Mouse (Mus musculus) kidney, adult 2 months (tissue): ENCODE data around the gene Ptpn1. TPM values are rescaled to one million over a fixed set of nuclear protein-coding genes. Genes with fewer than 3 reads are reported as not detected.

ENCODE experiments used
- DNase-seq: peaks from one replicate; pipeline ENCODE4 v3.0.0; 2021
- H3K27ac ChIP-seq: fragments of 200-500 bp; 2 replicates; pipeline ENCODE4 v1.5.1; 2012; ENCODE audit warnings: low read depth, low read length, control low read depth, inconsistent platforms; ENCODE audit not compliant: insufficient read depth
- H3K27me3 ChIP-seq: fragments of 200-500 bp; replicated peaks from 2 replicates; pipeline ENCODE4 v1.6.1; 2012; ENCODE audit warnings: mild to moderate bottlenecking, moderate library complexity, low read length, inconsistent platforms; ENCODE audit not compliant: control insufficient read depth, insufficient read depth
- H3K36me3 ChIP-seq: fragments of 200-500 bp; 2 replicates; pipeline ENCODE4 v1.6.1; 2012; ENCODE audit warnings: mild to moderate bottlenecking, moderate library complexity, low read length, inconsistent platforms; ENCODE audit not compliant: control insufficient read depth, insufficient read depth
- H3K4me1 ChIP-seq: fragments of 200-500 bp; 2 replicates; pipeline ENCODE4 v1.6.1; 2011; ENCODE audit warnings: low read length; ENCODE audit not compliant: control insufficient read depth, insufficient read depth
- H3K4me3 ChIP-seq: fragments of 200-500 bp; 2 replicates; pipeline ENCODE4 v1.5.1; 2011; ENCODE audit warnings: mild to moderate bottlenecking, low read depth, low read length, control low read depth; ENCODE audit not compliant: insufficient read depth
- CTCF ChIP-seq: fragments of 200-500 bp; conservative IDR thresholded peaks from 2 replicates; pipeline ENCODE4 v1.5.1; 2011; ENCODE audit warnings: low read depth, mild to moderate bottlenecking, control low read depth, low read length, moderate library complexity, mixed read lengths; ENCODE audit not compliant: insufficient read depth, insufficient read length
- POLR2A ChIP-seq: fragments of 200-500 bp; IDR thresholded peaks from one replicate; pipeline ENCODE4 v1.6.1; 2011; ENCODE audit warnings: low read depth, low read length, control low read depth
- WGBS: fragments of 180-500 bp; shearing (Covaris S2); methylation state at CpG from one replicate; pipeline ENCODE4 v1.1.7; 2018; 5-methylcytosine and 5-hydroxymethylcytosine counted together
- polyA plus RNA-seq: library from polyadenylated mRNA; depleted of rRNA; stranded (reverse); fragments of >200 nt; gene quantifications from 2 replicates; pipeline ENCODE4 v1.2.3, GENCODE M21; 2012; rRNA removed

Ptpn1 gene
- polyA plus RNA-seq, 1 experiment = 29.9 TPM

DNA sequence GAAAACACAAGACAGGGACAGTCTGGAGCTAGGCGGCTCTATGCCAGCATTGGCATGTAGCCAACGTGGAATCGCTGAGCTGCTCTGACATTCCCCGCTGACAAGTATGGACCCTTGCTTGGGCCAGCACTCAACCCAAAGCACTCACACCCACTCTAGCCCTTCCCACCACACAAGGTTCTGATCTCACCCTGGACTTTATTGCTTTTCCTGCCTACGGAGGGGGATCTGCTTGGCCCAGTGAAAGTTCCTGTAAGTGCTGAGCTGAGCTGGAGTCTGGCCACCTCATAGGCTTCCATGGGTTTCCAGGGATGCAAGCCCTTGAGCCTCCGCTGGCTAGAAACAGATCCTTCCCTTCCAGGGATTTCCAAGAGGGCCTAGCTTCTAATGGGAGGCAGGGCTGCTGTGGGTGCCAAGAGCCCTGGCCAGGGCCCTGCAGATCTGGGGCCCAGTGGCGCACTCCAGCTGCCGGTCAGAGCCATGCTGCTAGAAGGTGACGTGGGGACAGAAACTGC, 87.4 kb downstream of the Ptpn1 start:
- Histone ChIP-seq H3K27me3 (no peaks in the 10 kb centered on the region), H3K27ac (no peak overlapping the region), H3K4me3 (no peak overlapping the region), H3K4me1 (no peaks in the 10 kb centered on the region), H3K36me3 (no peaks in the 10 kb centered on the region)
- 57% methylated on average over 9 of the region's 9 CpGs for WGBS
- DNase-seq = peak; percentile 65
- TF ChIP-seq CTCF (no peak), POLR2A (no peak)

DNA sequence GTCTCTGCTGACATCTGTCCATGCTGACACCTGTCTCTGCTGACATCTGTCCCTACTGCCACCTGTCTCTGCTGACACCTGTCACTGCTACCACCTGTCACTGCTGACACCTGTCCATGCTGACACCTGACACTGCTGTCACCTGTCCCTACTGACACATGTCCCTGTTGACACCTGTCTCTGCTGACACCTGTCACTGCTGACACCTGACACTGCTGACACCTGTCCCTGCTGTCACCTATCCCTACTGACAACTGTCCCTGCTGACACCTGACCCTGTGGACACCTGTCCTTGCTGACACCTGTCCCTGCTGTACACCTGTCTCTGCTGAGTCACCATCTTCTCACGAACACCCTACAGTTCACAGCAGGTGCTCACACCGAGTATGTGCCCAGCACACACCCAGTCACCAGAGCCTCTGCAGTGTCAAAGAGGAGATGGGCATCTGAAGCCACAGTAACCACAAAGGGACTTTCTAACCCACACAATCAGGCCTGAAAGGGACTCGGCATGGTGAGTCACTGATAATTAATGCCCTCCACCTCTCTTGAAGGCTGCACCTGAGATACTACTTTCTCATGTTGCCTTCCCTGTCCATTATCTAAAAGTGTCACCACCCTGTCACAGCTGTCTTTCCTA, 92.0 kb downstream of the Ptpn1 start:
- H3K36me3 ChIP-seq = no peaks in the 10 kb centered on the region
- no peaks in the 10 kb centered on the region for H3K27me3 ChIP-seq
- H3K27ac ChIP-seq = no peak overlapping the region
- H3K4me3 ChIP-seq = no peak overlapping the region
- TF ChIP-seq CTCF (no peak), POLR2A (no peak)
- WGBS = 81% methylated on average over 3 of the region's 3 CpGs
- DNase-seq = no peak
- no peaks in the 10 kb centered on the region for H3K4me1 ChIP-seq

DNA sequence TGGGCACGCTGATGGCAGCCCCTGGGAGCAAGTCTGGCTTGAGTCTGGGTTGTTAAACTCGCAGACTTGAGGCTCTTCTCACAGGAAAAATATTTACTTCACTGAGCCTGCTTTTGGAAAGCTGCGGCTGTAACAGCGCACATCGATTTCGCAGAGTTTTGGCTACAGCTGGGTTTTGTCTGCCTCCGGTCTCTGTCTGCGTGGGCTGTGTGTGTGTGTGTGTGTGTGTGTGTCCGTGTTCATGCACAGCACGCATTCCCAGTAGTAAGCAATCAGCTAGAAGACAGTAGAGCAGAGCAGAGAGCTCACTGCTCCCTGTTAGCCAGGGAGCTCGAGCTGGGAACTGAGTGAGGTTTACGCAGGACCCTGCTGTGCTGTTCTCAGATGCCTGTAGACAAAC, 93.3 kb downstream of the Ptpn1 start:
- no peaks in the 10 kb centered on the region for H3K36me3 ChIP-seq
- no peak for TF ChIP-seq POLR2A
- TF ChIP-seq CTCF = no peak
- DNase-seq = peak; percentile 66

DNA sequence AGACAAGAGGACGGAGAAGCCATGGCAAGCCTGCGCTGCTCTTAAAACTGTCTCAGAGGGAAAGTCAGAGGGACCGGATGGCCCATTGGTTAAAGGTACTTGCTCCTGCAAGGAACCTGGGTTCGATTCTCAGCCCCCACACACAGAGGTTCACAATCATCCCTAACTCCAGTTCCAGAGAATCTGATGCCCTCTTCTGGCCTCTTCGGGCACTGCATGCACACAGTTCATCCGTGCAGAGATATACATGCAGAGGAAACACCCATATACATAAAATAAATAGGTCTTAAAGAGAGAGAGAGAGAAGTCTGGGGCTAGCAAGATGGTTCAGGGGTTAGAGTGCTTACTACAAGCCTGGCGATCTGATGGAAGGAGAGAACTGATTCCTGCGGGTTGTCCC, 94.0 kb downstream of the Ptpn1 start:
- H3K27me3 ChIP-seq = no peaks in the 10 kb centered on the region
- H3K4me3 ChIP-seq = no peak overlapping the region
- TF ChIP-seq POLR2A (no peak), CTCF (peak; percentile 34; the same call in 1 of the 2 replicates)
- DNase-seq = no peak
- WGBS = 94% methylated on average over 8 of the region's 8 CpGs
- H3K36me3 ChIP-seq = no peaks in the 10 kb centered on the region
- no peak overlapping the region for H3K27ac ChIP-seq
- H3K4me1 ChIP-seq = no peaks in the 10 kb centered on the region

More for the DNA sequence above, 93.3 kb downstream of the Ptpn1 start:
- no peak overlapping the region for H3K27ac ChIP-seq
- WGBS = 61% methylated on average over 12 of the region's 12 CpGs
- no peaks in the 10 kb centered on the region for H3K4me1 ChIP-seq
- H3K4me3 ChIP-seq = no peak overlapping the region
- no peaks in the 10 kb centered on the region for H3K27me3 ChIP-seq

DNA sequence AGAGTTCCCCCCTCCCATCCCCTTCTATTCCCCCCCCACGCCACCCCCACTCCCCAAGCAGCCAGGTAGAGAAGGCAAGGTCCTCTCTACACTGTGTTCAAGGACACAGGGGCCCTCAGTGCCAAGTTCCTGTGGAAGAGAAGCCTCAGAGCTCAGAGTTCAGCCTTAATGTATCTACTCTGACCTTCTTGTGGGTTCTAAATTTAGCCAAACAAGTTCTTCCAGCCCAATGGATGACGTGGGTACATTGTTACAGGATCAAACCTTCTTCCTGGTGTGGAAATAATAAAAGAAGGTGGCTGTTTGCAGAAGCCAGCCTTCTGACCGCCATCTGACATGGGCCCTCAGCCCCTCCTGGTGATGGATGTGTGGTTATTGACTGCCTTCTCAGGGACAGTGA, 94.6 kb downstream of the Ptpn1 start:
- TF ChIP-seq POLR2A = no peak
- TF ChIP-seq CTCF = no peak
- Histone ChIP-seq H3K36me3 (no peaks in the 10 kb centered on the region), H3K27me3 (no peaks in the 10 kb centered on the region), H3K4me3 (no peak overlapping the region), H3K4me1 (no peaks in the 10 kb centered on the region), H3K27ac (no peak overlapping the region)
- DNase-seq = no peak
- WGBS = 41% methylated on average over 3 of the region's 3 CpGs

DNA sequence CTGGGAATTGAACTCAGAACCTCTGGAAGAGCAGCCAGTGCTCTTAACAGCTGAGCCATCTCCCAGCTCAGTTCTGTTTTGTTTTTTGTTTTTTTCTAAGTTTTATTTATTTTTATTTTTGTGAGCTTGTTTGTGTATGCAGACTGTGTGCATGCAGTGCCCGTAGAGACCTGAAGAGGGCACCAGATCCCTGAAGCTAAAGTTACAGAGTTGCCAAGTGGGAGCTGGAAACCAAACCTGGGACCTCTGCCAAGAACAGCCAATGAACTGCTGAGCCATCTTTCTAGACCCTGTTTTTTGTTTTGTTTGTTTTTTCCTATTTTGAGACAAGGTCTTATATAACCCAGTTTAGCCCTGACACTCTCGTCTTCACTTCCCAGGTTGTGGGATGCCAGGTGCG, 96.5 kb downstream of the Ptpn1 start:
- Histone ChIP-seq H3K4me1 (no peaks in the 10 kb centered on the region), H3K27me3 (no peaks in the 10 kb centered on the region), H3K27ac (no peak overlapping the region)

More for the DNA sequence above, 96.5 kb downstream of the Ptpn1 start:
- Histone ChIP-seq H3K4me3 (no peak overlapping the region), H3K36me3 (no peaks in the 10 kb centered on the region)
- TF ChIP-seq CTCF = no peak
- TF ChIP-seq POLR2A = no peak
- DNase-seq = no peak
- WGBS = 98% methylated on average over 3 of the region's 3 CpGs

Other genes with a start within 250 kb of the Ptpn1 start
- gene Cebpb, start 243.1 kb upstream of the Ptpn1 start, polyA plus RNA-seq = 45.3 and 70.3 TPM in 2 replicates
- 288 and 414 TPM in 2 replicates for gene Tmem189, start 242.2 kb upstream of the Ptpn1 start, polyA plus RNA-seq
- 12.3 and 13.0 TPM in 2 replicates for gene Ripor3, start 78.6 kb downstream of the Ptpn1 start, polyA plus RNA-seq
- 41.0 and 44.4 TPM in 2 replicates for gene Pard6b, start 148.9 kb downstream of the Ptpn1 start, polyA plus RNA-seq